Mouse (Mus musculus) megakaryocyte, embryonic 14.5 days (primary cell): ENCODE measurements around the gene Lefty2.
"Not testable (repeated sequence)": the region's sequence is repeated elsewhere in the genome, so short reads cannot be mapped to it uniquely, and the experiment has no call there.

ENCODE experiments used
- FLI1 ChIP-seq: IDR thresholded peaks from 2 replicates; pipeline ENCODE4 v1.6.1; 2012; ENCODE audit warnings: low read length, inconsistent platforms, mixed read lengths
- GATA1 ChIP-seq: IDR thresholded peaks from 3 replicates; pipeline ENCODE4 v1.6.1; 2012; ENCODE audit warnings: mixed read lengths, low read length, inconsistent platforms, borderline replicate concordance

- not testable (repeated sequence) for TF ChIP-seq GATA1, FLI1
Observed at GRCm38 (mm10) chr1:180894088-180894987, 1.4 kb downstream of the Lefty2 start.
